Mouse (Mus musculus): ENCODE measurements around the gene Mknk1.

DNA sequence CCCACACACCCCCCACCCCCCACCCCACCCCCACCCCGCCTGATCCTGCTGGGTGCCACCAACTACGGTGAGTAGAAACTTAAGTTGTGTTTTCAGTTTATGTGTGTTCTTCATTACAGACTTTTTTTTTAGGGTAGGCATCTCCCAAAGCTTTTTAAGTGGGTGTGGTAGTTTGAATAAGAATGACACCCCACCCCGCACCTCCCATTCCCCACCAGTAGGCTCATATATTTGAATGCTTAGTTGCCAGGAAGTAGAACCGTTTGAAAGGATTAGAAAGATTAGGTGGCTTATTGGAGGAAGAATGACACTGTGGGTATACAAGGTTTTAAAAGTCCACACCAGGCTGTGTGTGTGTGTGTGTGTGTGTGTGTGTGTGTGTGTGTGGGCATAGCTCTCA lies 26.7 kb upstream of the Mknk1 start:
- TF ChIP-seq CTCF (IDR thresholded peaks at IDR 0.05; ENCODE audit: borderline replicate concordance, insufficient read depth, low read length) (no peak), POLR2A (IDR thresholded peaks at IDR 0.05; ENCODE audit: low read depth, low read length) (no peak)
